Mouse (Mus musculus) limb, embryonic 10.5 days (tissue): ENCODE data around the gene Rsad1. TPM values are rescaled to one million over a fixed set of nuclear protein-coding genes. Genes with fewer than 3 reads are reported as not detected.
A peak's percentile ranks its signal among the peaks of the same experiment; 100 is the strongest.

Experiments
- DNase-seq: peaks from one replicate; pipeline ENCODE4 v3.0.0-alpha.2; 2017; ENCODE audit warnings: low spot score
- H3K27ac ChIP-seq: fragments of 300-500 bp; sonication (generic); 2 replicates; pipeline ENCODE4 v1.5.1; 2016; ENCODE audit warnings: mild to moderate bottlenecking
- H3K27me3 ChIP-seq: fragments of 300-500 bp; sonication (generic); 2 replicates; pipeline ENCODE4 v1.6.1; 2016; ENCODE audit warnings: low read depth, mild to moderate bottlenecking; ENCODE audit not compliant: poor library complexity, severe bottlenecking
- H3K36me3 ChIP-seq: fragments of 300-500 bp; sonication (generic); 2 replicates; pipeline ENCODE4 v1.6.1; 2016; ENCODE audit warnings: mild to moderate bottlenecking, moderate library complexity
- H3K4me1 ChIP-seq: fragments of 300-500 bp; sonication (generic); 2 replicates; pipeline ENCODE4 v1.6.1; 2016
- H3K4me3 ChIP-seq: fragments of 300-500 bp; sonication (generic); 2 replicates; pipeline ENCODE4 v1.5.1; 2016; ENCODE audit warnings: mild to moderate bottlenecking, moderate library complexity
- H3K9me3 ChIP-seq: fragments of 300-500 bp; sonication (generic); replicated peaks from 2 replicates; pipeline ENCODE4 v1.6.1; 2016; ENCODE audit warnings: mild to moderate bottlenecking
- WGBS: fragments of 180-500 bp; shearing (Covaris S2); methylation state at CpG from one replicate; pipeline ENCODE4 v1.1.7; 2016; 5-methylcytosine and 5-hydroxymethylcytosine counted together
- polyA plus RNA-seq: library from polyadenylated mRNA; unstranded; fragments of >200 nt; fragmentation: Nextera tagmentation; extraction: Ambion mirVana; gene quantifications from 2 replicates; pipeline ENCODE4 v1.2.1, GENCODE M21; 2016

Gene Rsad1
- polyA plus RNA-seq, 1 experiment from 2014 or later = 4.5 TPM

DNA sequence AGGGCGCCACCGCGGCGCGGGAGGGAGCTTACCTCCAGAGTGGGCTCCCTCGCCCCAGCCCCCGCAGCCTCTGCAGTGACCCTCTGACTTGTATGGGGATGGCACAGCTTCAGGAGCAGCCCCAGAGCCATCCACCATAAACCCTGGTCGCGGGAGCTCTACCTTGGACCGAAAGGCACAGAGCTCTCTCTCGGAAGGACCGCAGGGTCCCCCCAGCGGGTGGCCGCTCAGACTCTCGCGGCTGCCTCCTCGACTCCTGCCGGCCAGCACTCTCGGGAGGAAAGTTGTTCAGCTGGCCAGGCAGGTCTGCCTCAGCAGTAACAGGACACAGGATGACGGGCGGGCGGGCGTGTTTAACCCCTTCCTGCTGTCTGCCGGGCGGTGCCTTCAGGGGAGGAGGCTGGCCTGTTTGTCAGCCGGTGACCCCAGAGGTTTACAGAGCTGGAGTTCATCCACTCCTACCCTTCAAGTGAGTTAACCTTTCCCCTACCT, 49.3 kb downstream of the Rsad1 start, which contains the start of gene Epn3:
Gene Epn3 (minus strand): TSS at position 314 of the 492 bp plus-strand sequence.
- Histone ChIP-seq H3K4me1 (peaks cover 35% of the 10 kb centered on the region), H3K27ac (peak within 1 kb of the TSS; percentile 79), H3K27me3 (peaks cover 56% of the 10 kb centered on the region), H3K4me3 (peak within 1 kb of the TSS; percentile 56), H3K9me3 (no peaks in the 10 kb centered on the region), H3K36me3 (no peaks in the 10 kb centered on the region)
- DNase-seq = peak; percentile 83
- WGBS = under 1% methylated on average over 26 of the region's 26 CpGs

- Histone ChIP-seq H3K4me1 (peaks cover 35% of the 10 kb centered on the region), H3K4me3 (peak overlapping the region; percentile 56), H3K36me3 (no peaks in the 10 kb centered on the region), H3K27ac (peak overlapping the region; percentile 79), H3K27me3 (peaks cover 63% of the 10 kb centered on the region), H3K9me3 (no peaks in the 10 kb centered on the region)
- peak; percentile 36 for DNase-seq
- WGBS = 3% methylated on average over 2 of the region's 2 CpGs
Observed at GRCm38 (mm10) chr11:94499035-94499434, 50.0 kb downstream of the Rsad1 start.

DNA sequence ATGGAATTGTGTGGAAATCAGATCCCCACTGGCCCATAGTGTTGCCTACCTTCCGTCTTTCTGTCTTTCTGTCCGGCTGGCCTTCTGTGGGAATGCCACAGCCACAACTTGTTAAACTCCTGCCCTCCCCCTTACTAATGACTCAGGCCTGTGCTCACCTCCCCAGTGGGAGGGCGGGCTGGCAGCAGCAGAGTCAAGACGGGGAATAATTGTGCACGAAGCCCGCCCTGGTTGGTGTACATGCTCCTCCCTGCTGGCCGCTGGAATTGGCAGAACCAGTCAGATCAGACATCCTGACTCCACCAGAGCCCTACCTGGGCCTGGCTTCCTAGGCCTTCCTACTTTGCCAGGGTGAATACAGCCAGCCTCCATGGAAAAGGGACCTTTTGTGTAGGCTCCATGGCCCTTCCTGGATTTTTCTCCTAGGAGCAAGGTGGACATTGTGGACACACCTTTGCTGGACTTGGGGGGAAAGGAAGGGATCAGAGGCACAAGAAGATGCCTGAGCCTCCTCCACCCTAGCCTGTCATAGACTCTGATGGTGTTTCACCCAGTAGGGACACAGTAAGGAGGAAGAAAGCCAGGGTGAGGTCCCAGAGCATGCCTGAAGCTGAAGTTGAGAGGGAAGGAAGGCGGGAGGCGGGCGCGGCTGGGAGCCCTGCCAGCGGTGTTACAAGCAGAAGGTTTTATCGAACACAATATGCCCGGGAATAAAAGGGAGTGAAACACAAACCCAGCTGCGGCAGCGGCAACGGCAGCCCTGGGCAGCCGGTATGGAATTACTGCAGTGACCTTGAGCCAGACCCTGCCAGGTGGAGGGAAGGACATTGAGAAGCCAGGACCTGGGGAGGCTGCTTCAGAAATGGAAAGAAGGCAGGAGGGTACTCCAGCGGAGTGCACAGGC, 50.7 kb downstream of the Rsad1 start:
- Histone ChIP-seq H3K9me3 (no peaks in the 10 kb centered on the region), H3K27me3 (peaks cover 68% of the 10 kb centered on the region), H3K36me3 (no peaks in the 10 kb centered on the region), H3K4me1 (peaks cover 35% of the 10 kb centered on the region), H3K27ac (peak overlapping the region; percentile 79), H3K4me3 (peak overlapping the region; percentile 56)
- DNase-seq = peak; percentile 56
- WGBS = 26% methylated on average over 19 of the region's 19 CpGs

- WGBS = 90% methylated on average over 3 of the region's 3 CpGs
- Histone ChIP-seq H3K27ac (no peak overlapping the region), H3K9me3 (no peaks in the 10 kb centered on the region), H3K4me1 (peaks cover 47% of the 10 kb centered on the region), H3K27me3 (peaks cover 71% of the 10 kb centered on the region), H3K4me3 (no peak overlapping the region), H3K36me3 (no peaks in the 10 kb centered on the region)
- no peak for DNase-seq
Observed at GRCm38 (mm10) chr11:94495415-94495814, 53.6 kb downstream of the Rsad1 start.

DNA sequence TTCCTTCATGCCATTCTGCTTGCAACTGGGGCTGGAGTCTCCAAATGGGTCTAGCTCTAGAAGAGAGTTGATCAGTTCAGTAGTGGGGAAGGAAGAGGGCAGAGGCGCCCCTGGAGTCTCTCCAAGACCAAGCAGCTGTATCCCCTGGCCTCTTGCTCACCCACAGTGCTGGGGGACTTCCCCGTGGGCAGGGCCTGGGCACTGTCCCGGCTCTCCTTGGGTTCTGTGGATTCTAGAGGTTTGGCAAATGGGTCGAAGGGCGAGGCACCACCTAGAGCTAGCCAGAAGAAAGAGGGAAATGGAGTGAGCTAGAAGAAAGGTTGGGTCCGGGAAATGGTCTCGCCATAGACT, 57.3 kb downstream of the Rsad1 start:
- peaks cover 48% of the 10 kb centered on the region for H3K4me1 ChIP-seq
- peaks cover 61% of the 10 kb centered on the region for H3K27me3 ChIP-seq
- DNase-seq = no peak
- H3K4me3 ChIP-seq = peak overlapping the region; percentile 62
- WGBS = 70% methylated on average over 7 of the region's 7 CpGs
- no peaks in the 10 kb centered on the region for H3K9me3 ChIP-seq
- H3K27ac ChIP-seq = peak overlapping the region; percentile 83; the same call in 1 of the 2 replicates
- H3K36me3 ChIP-seq = no peaks in the 10 kb centered on the region

GRCm38 (mm10) chr11:94491035-94491748, 57.9 kb downstream of the Rsad1 start:
- peak overlapping the region; percentile 83 for H3K27ac ChIP-seq
- H3K4me3 ChIP-seq = peak overlapping the region; percentile 62
- peaks cover 48% of the 10 kb centered on the region for H3K4me1 ChIP-seq
- peak; percentile 76 for DNase-seq
- no peaks in the 10 kb centered on the region for H3K36me3 ChIP-seq
- no peaks in the 10 kb centered on the region for H3K9me3 ChIP-seq
- WGBS = 4% methylated on average over 55 of the region's 55 CpGs
- H3K27me3 ChIP-seq = peaks cover 56% of the 10 kb centered on the region

Other genes starting within 250 kb of the Rsad1 start
- gene Luc7l3, start 227.3 kb downstream of the Rsad1 start, polyA plus RNA-seq = 89.9 and 107 TPM in 2 replicates
- gene Ankrd40, start 221.3 kb downstream of the Rsad1 start, polyA plus RNA-seq = 18.1 and 21.3 TPM in 2 replicates
- 0.59 and 0.88 TPM in 2 replicates for gene Abcc3, start 156.3 kb downstream of the Rsad1 start, polyA plus RNA-seq
- gene Cacna1g, start 75.1 kb downstream of the Rsad1 start, polyA plus RNA-seq = 12.7 and 21.4 TPM in 2 replicates
- gene Spata20, start 63.1 kb downstream of the Rsad1 start, polyA plus RNA-seq = 0.05 TPM in 1 of 2 replicates, not detected in the other
- gene Epn3, start 49.3 kb downstream of the Rsad1 start, polyA plus RNA-seq = 3.0 and 3.6 TPM in 2 replicates
- gene Mycbpap, start 27.5 kb downstream of the Rsad1 start, polyA plus RNA-seq = 2.7 and 5.0 TPM in 2 replicates
- gene Chad, start 15.8 kb upstream of the Rsad1 start, polyA plus RNA-seq = 0.11 and 0.30 TPM in 2 replicates
- 4.1 and 5.6 TPM in 2 replicates for gene Acsf2, start 52.6 kb upstream of the Rsad1 start, polyA plus RNA-seq
- gene Lrrc59, start 80.5 kb upstream of the Rsad1 start, polyA plus RNA-seq = 274 and 301 TPM in 2 replicates
- 141 and 147 TPM in 2 replicates for gene Mrpl27, start 104.5 kb upstream of the Rsad1 start, polyA plus RNA-seq
- 60.1 and 62.2 TPM in 2 replicates for gene Eme1, start 104.7 kb upstream of the Rsad1 start, polyA plus RNA-seq
- 17.8 and 21.0 TPM in 2 replicates for gene Xylt2, start 128.3 kb upstream of the Rsad1 start, polyA plus RNA-seq
- not detected in 2 replicates for gene Gm11541, start 155.2 kb upstream of the Rsad1 start, polyA plus RNA-seq
- gene Cdc34b, start 192.5 kb upstream of the Rsad1 start, polyA plus RNA-seq = 0.16 and 0.20 TPM in 2 replicates
- gene Tmem92, start 233.4 kb upstream of the Rsad1 start, polyA plus RNA-seq = not detected in 2 replicates